Mouse (Mus musculus) lung, embryonic 14.5 days (tissue): ENCODE data around the gene Klk12. TPM values are rescaled to one million over a fixed set of nuclear protein-coding genes. Genes with fewer than 3 reads are reported as not detected.

Source experiments
- ATAC-seq: fragments of 200-750 bp; cut with Nextera tagmentation; 2 replicates; pipeline ENCODE4 v1.8.0; 2017; ENCODE audit warnings: mild to moderate bottlenecking, moderate TSS enrichment, moderate library complexity; ENCODE audit not compliant: insufficient read depth
- DNase-seq: peaks from one replicate; pipeline ENCODE4 v3.0.0-alpha.2; 2015
- H3K27ac ChIP-seq: fragments of 300-500 bp; sonication (generic); 2 replicates; pipeline ENCODE4 v1.5.1; 2014; ENCODE audit warnings: low read depth, mild to moderate bottlenecking, moderate library complexity
- H3K27me3 ChIP-seq: fragments of 300-500 bp; sonication (generic); 2 replicates; pipeline ENCODE4 v1.6.1; 2014; ENCODE audit warnings: low read length, control low read depth; ENCODE audit not compliant: insufficient read depth
- H3K36me3 ChIP-seq: fragments of 300-500 bp; sonication (generic); 2 replicates; pipeline ENCODE4 v1.6.1; 2014; ENCODE audit warnings: control low read depth; ENCODE audit not compliant: insufficient read depth
- H3K4me1 ChIP-seq: fragments of 300-500 bp; sonication (generic); 2 replicates; pipeline ENCODE4 v1.6.1; 2014; ENCODE audit warnings: antibody characterized with exemption, control low read depth; ENCODE audit not compliant: insufficient read depth
- H3K4me2 ChIP-seq: fragments of 300-500 bp; sonication (generic); 2 replicates; pipeline ENCODE4 v1.6.1; 2014; ENCODE audit warnings: mild to moderate bottlenecking
- H3K4me3 ChIP-seq: fragments of 300-500 bp; sonication (generic); 2 replicates; pipeline ENCODE4 v1.5.1; 2014; ENCODE audit warnings: low read depth, low read length
- H3K9ac ChIP-seq: fragments of 300-500 bp; sonication (generic); 2 replicates; pipeline ENCODE4 v1.6.1; 2014
- H3K9me3 ChIP-seq: fragments of 300-500 bp; sonication (generic); 2 replicates; pipeline ENCODE4 v1.6.1; 2016; ENCODE audit warnings: low read depth, low read length, control low read depth
- CTCF ChIP-seq: IDR thresholded peaks from 2 replicates; pipeline ENCODE4 v1.5.1; 2016; ENCODE audit warnings: antibody characterized with exemption, low read depth
- WGBS: fragments of 180-500 bp; shearing (Covaris S2); extraction: QIAGEN DNeasy Blood & Tissue Kit; methylation state at CpG from one replicate; pipeline ENCODE4 v1.1.7; 2014; 5-methylcytosine and 5-hydroxymethylcytosine counted together
- polyA plus RNA-seq: library from polyadenylated mRNA; unstranded; fragments of >200 nt; fragmentation: Nextera tagmentation; extraction: Ambion mirVana; gene quantifications from 2 replicates; pipeline ENCODE4 v1.2.1, GENCODE M21; 2014

Gene Klk12
- polyA plus RNA-seq, 1 experiment from 2014 or later: not detected

- DNase-seq (no peak), ATAC-seq (no peak)
- Histone ChIP-seq H3K36me3 (no peaks in the 10 kb centered on the region), H3K4me3 (no peak within 1 kb of the TSS), H3K9ac (no peak within 1 kb of the TSS), H3K9me3 (no peaks in the 10 kb centered on the region), H3K27ac (no peak within 1 kb of the TSS), H3K27me3 (peaks cover 5% of the 10 kb centered on the region; the same call in 1 of the 2 replicates), H3K4me1 (no peaks in the 10 kb centered on the region), H3K4me2 (no peak within 1 kb of the TSS)
- WGBS: 32% methylated on average over 5 of the region's 5 CpGs
- TF ChIP-seq CTCF: no peak
Observed at GRCm38 (mm10) chr7:43780746-43781145, 12.0 kb downstream of the Klk12 start, which contains the start of gene Klk10. Klk10 (plus strand) TSS chr7:43781035.

GRCm38 (mm10) chr7:43781541-43781940 is 12.8 kb downstream of the Klk12 start:
- Histone ChIP-seq H3K9me3 (no peaks in the 10 kb centered on the region), H3K36me3 (no peaks in the 10 kb centered on the region), H3K9ac (no peak overlapping the region), H3K4me1 (no peaks in the 10 kb centered on the region), H3K27me3 (peaks cover 5% of the 10 kb centered on the region; the same call in 1 of the 2 replicates), H3K4me3 (no peak overlapping the region), H3K4me2 (no peak overlapping the region), H3K27ac (no peak overlapping the region)
- DNase-seq: no peak
- WGBS: 78% methylated on average over 11 of the region's 11 CpGs
- TF ChIP-seq CTCF: no peak
- no peak for ATAC-seq

GRCm38 (mm10) chr7:43782275-43783265 is 13.9 kb downstream of the Klk12 start:
- 7% methylated on average over 36 of the region's 36 CpGs for WGBS
- H3K27ac ChIP-seq: no peak overlapping the region
- H3K4me2 ChIP-seq: peak overlapping the region; percentile 63
- H3K27me3 ChIP-seq: peaks cover 5% of the 10 kb centered on the region; the same call in 1 of the 2 replicates
- H3K9me3 ChIP-seq: no peaks in the 10 kb centered on the region
- no peaks in the 10 kb centered on the region for H3K36me3 ChIP-seq
- DNase-seq (peak; percentile 91), ATAC-seq (peak; percentile 86)
- TF ChIP-seq CTCF: peak; percentile 88
- H3K4me1 ChIP-seq: no peaks in the 10 kb centered on the region
- no peak overlapping the region for H3K9ac ChIP-seq
- H3K4me3 ChIP-seq: peak overlapping the region; percentile 21

- Histone ChIP-seq H3K27ac (no peak overlapping the region), H3K9me3 (no peaks in the 10 kb centered on the region), H3K4me1 (no peaks in the 10 kb centered on the region), H3K27me3 (peaks cover 5% of the 10 kb centered on the region; the same call in 1 of the 2 replicates), H3K4me3 (no peak overlapping the region), H3K4me2 (no peak overlapping the region), H3K36me3 (no peaks in the 10 kb centered on the region), H3K9ac (no peak overlapping the region)
- ATAC-seq (peak; percentile 18; the same call in 1 of the 2 replicates), DNase-seq (peak; percentile 44)
- TF ChIP-seq CTCF: peak; percentile 18; the same call in 1 of the 2 replicates
- WGBS: 81% methylated on average over 1 of the region's 1 CpGs
Observed at GRCm38 (mm10) chr7:43785286-43785685, 16.6 kb downstream of the Klk12 start.

- WGBS: 47% methylated on average over 3 of the region's 3 CpGs
- DNase-seq: no peak
- no peak for TF ChIP-seq CTCF
- Histone ChIP-seq H3K9ac (no peak overlapping the region), H3K27ac (no peak overlapping the region), H3K27me3 (peaks cover 5% of the 10 kb centered on the region; the same call in 1 of the 2 replicates), H3K36me3 (no peaks in the 10 kb centered on the region), H3K4me2 (no peak overlapping the region), H3K4me3 (no peak overlapping the region), H3K4me1 (no peaks in the 10 kb centered on the region), H3K9me3 (no peaks in the 10 kb centered on the region)
- no peak for ATAC-seq
Observed at GRCm38 (mm10) chr7:43788096-43788495, 19.4 kb downstream of the Klk12 start.

GRCm38 (mm10) chr7:43789295-43789694 is 20.6 kb downstream of the Klk12 start:
- Histone ChIP-seq H3K27ac (no peak overlapping the region), H3K36me3 (no peaks in the 10 kb centered on the region), H3K9me3 (no peaks in the 10 kb centered on the region), H3K4me1 (no peaks in the 10 kb centered on the region), H3K9ac (no peak overlapping the region), H3K4me2 (no peak overlapping the region), H3K4me3 (no peak overlapping the region), H3K27me3 (no peaks in the 10 kb centered on the region)
- DNase-seq (peak; percentile 16), ATAC-seq (no peak)
- TF ChIP-seq CTCF: 0 out of 2 replicates have a peak, but pooled peaks have one; percentile 6
- WGBS: 60% methylated on average over 2 of the region's 2 CpGs

GRCm38 (mm10) chr7:43791591-43791990 is 22.9 kb downstream of the Klk12 start, which contains the start of gene Klk9:
Klk9 (plus strand) TSS chr7:43791891.
- Histone ChIP-seq H3K4me3 (no peak within 1 kb of the TSS), H3K36me3 (no peaks in the 10 kb centered on the region), H3K27ac (no peak within 1 kb of the TSS), H3K27me3 (peaks cover 6% of the 10 kb centered on the region; the same call in 1 of the 2 replicates), H3K4me1 (no peaks in the 10 kb centered on the region), H3K9me3 (no peaks in the 10 kb centered on the region), H3K9ac (no peak within 1 kb of the TSS), H3K4me2 (no peak within 1 kb of the TSS)
- TF ChIP-seq CTCF: no peak
- DNase-seq (no peak), ATAC-seq (no peak)
- 62% methylated on average over 7 of the region's 7 CpGs for WGBS
